Mouse (Mus musculus): ENCODE results near the gene Stx18. TPM values are rescaled to one million over a fixed set of nuclear protein-coding genes. Genes with fewer than 3 reads are reported as not detected.

Stx18 gene
- polyA plus RNA-seq (2011; ENCODE audit: insufficient read depth, insufficient read length, low read depth, missing spikeins), result 15.3 and 17.6 TPM in 2 replicates

DNA sequence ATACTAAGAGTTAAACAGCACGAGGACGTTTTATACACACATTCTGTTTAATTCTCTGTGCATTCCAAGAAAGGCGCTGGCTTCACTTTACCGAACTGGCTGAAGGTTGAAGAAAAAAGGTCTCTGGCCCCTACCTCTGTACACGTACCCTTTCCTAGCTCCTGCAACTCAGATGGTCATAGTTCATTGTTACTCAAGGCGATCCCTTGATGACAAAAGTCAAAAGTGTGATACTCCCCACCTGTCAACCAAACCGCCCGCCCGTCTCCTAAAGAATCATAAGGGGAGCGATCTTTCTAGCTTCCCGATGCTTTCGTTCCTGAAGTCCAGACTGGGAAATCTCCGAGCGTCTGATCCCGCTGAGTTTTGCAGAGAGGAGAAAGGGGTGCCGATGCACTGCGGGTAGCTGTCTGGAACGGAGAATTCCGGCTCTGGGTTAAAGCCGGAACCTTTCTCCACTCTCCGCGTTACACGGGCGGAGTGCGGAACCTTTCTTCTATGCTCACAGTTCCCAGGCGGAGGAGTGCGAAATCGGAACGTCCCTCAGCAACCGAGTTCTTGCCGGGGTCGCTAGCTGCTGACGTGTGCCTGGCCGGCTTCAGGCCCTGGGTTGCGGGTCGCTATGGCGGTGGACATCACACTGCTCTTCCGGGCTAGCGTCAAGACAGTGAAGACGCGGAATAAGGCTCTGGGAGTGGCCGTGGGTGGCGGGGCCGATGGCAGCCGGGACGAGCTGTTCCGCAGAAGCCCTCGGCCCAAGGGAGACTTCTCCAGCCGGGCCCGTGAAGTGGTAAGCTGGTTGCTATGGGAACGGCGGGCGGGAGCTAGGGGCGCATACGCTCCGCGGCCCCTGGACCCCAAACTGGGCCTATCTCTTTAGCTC is at the start of gene Stx18:
TSS of gene Stx18 (plus strand) at position 33 of the 883 bp plus-strand sequence.
- TF ChIP-seq EP300 (IDR thresholded peaks at IDR 0.05; ENCODE audit: insufficient read depth, low read depth, low read length) (no peak), POLR2A (IDR thresholded peaks at IDR 0.05; ENCODE audit: insufficient read depth, low read length) (no peak), CTCF (IDR thresholded peaks at IDR 0.05; ENCODE audit: low read depth, low read length) (no peak)
- Histone ChIP-seq H3K4me1 (ENCODE audit: control insufficient read depth, insufficient read depth, low read length) (no peaks in the 10 kb centered on the region), H3K4me3 (ENCODE audit: low read depth, low read length) (peak within 1 kb of the TSS; percentile 91), H3K9ac (ENCODE audit: low read depth, poor library complexity, severe bottlenecking) (peak within 1 kb of the TSS; percentile 42), H3K27ac (ENCODE audit: insufficient read depth, low read length) (no peak within 1 kb of the TSS), H3K9me3 (replicated peaks; ENCODE audit: control insufficient read depth, insufficient read depth, low read length, poor library complexity, severe bottlenecking) (no peaks in the 10 kb centered on the region), H3K27me3 (ENCODE audit: control insufficient read depth, insufficient read depth, low read length, poor library complexity, severe bottlenecking) (no peaks in the 10 kb centered on the region), H3K36me3 (ENCODE audit: control insufficient read depth, insufficient read depth, low read length, poor library complexity, severe bottlenecking) (no peaks in the 10 kb centered on the region)

DNA sequence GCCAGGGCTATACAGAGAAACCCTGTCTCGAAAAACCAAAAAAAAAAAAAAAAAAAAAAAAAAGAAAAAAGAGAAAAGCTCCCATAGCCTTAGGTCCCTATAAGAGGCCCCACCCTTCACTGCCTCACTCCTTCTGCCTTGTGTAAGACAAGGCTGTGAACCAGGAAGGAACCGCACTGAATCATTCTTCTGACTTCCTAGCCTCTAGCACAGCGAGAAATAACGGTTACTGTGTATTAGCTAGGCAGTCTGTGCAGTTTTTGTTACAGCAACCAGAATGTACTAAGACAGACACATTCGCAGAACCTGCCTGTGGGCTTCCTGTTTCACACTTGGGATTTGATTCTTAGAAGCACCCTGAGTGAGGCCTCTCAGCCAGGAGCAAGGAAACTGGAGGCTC is 46.2 kb upstream of the Stx18 start:
- no peak overlapping the region for H3K27ac ChIP-seq (ENCODE audit: insufficient read depth, low read length)
- no peaks in the 10 kb centered on the region for H3K36me3 ChIP-seq (ENCODE audit: control insufficient read depth, insufficient read depth, low read length, poor library complexity, severe bottlenecking)
- no peaks in the 10 kb centered on the region for H3K27me3 ChIP-seq (ENCODE audit: control insufficient read depth, insufficient read depth, low read length, poor library complexity, severe bottlenecking)
- TF ChIP-seq POLR2A (IDR thresholded peaks at IDR 0.05; ENCODE audit: insufficient read depth, low read length) (no peak), EP300 (IDR thresholded peaks at IDR 0.05; ENCODE audit: insufficient read depth, low read depth, low read length) (no peak), CTCF (IDR thresholded peaks at IDR 0.05; ENCODE audit: low read depth, low read length) (no peak)
- H3K9ac ChIP-seq (ENCODE audit: low read depth, poor library complexity, severe bottlenecking), result no peak overlapping the region
- H3K4me3 ChIP-seq (ENCODE audit: low read depth, low read length), result no peak overlapping the region
- H3K9me3 ChIP-seq (replicated peaks; ENCODE audit: control insufficient read depth, insufficient read depth, low read length, poor library complexity, severe bottlenecking), result no peaks in the 10 kb centered on the region
- H3K4me1 ChIP-seq (ENCODE audit: control insufficient read depth, insufficient read depth, low read length), result no peaks in the 10 kb centered on the region

DNA sequence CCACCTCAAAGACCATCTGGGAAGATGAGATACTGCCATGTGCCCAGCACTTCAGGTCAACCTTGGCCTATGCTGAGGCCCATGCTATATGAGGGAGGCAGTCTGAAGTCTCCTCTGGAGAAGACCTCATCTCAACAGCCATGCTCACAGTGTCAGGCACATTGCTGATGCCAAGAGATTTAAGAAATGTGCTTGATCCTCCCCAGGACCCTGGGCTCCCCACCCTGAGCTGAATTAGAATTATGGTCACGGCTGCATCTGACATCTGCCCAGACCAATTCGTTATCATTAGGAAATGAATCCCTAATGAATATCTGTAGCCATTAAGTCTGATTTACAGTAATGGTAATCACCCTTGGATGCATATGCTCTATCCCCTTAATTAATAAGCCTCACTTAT is 39.7 kb upstream of the Stx18 start:
- TF ChIP-seq POLR2A (IDR thresholded peaks at IDR 0.05; ENCODE audit: insufficient read depth, low read length) (no peak), CTCF (IDR thresholded peaks at IDR 0.05; ENCODE audit: low read depth, low read length) (no peak), EP300 (IDR thresholded peaks at IDR 0.05; ENCODE audit: insufficient read depth, low read depth, low read length) (no peak)
- no peaks in the 10 kb centered on the region for H3K27me3 ChIP-seq (ENCODE audit: control insufficient read depth, insufficient read depth, low read length, poor library complexity, severe bottlenecking)
- no peaks in the 10 kb centered on the region for H3K4me1 ChIP-seq (ENCODE audit: control insufficient read depth, insufficient read depth, low read length)
- no peak overlapping the region for H3K27ac ChIP-seq (ENCODE audit: insufficient read depth, low read length)
- no peak overlapping the region for H3K4me3 ChIP-seq (ENCODE audit: low read depth, low read length)
- H3K36me3 ChIP-seq (ENCODE audit: control insufficient read depth, insufficient read depth, low read length, poor library complexity, severe bottlenecking), result no peaks in the 10 kb centered on the region
- no peak overlapping the region for H3K9ac ChIP-seq (ENCODE audit: low read depth, poor library complexity, severe bottlenecking)
- H3K9me3 ChIP-seq (replicated peaks; ENCODE audit: control insufficient read depth, insufficient read depth, low read length, poor library complexity, severe bottlenecking), result no peaks in the 10 kb centered on the region

DNA sequence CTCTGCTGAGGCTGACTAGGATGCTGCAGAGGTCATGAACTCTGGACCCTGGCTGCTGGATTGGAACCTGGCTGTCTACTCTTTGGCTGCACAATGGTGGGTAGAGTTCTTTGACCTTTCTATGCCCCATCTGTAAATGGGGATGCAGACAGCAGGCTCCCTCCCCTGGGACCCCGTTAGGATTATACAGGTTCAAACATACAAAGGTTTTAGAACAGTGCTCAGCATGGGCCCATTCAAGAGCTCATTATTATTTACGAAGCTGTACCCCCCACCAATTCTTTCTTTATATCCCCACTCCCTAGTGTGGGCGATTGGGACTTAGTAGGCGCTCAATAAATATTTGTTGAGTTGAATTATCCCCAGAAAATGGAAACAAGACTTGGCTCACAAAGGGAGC is 36.0 kb upstream of the Stx18 start:
- TF ChIP-seq POLR2A (IDR thresholded peaks at IDR 0.05; ENCODE audit: insufficient read depth, low read length), result no peak
- no peak for TF ChIP-seq CTCF (IDR thresholded peaks at IDR 0.05; ENCODE audit: low read depth, low read length)
- TF ChIP-seq EP300 (IDR thresholded peaks at IDR 0.05; ENCODE audit: insufficient read depth, low read depth, low read length), result no peak
- Histone ChIP-seq H3K9me3 (replicated peaks; ENCODE audit: control insufficient read depth, insufficient read depth, low read length, poor library complexity, severe bottlenecking) (no peaks in the 10 kb centered on the region), H3K27me3 (ENCODE audit: control insufficient read depth, insufficient read depth, low read length, poor library complexity, severe bottlenecking) (no peaks in the 10 kb centered on the region), H3K4me3 (ENCODE audit: low read depth, low read length) (no peak overlapping the region), H3K36me3 (ENCODE audit: control insufficient read depth, insufficient read depth, low read length, poor library complexity, severe bottlenecking) (no peaks in the 10 kb centered on the region), H3K27ac (ENCODE audit: insufficient read depth, low read length) (no peak overlapping the region), H3K4me1 (ENCODE audit: control insufficient read depth, insufficient read depth, low read length) (no peaks in the 10 kb centered on the region), H3K9ac (ENCODE audit: low read depth, poor library complexity, severe bottlenecking) (no peak overlapping the region)

DNA sequence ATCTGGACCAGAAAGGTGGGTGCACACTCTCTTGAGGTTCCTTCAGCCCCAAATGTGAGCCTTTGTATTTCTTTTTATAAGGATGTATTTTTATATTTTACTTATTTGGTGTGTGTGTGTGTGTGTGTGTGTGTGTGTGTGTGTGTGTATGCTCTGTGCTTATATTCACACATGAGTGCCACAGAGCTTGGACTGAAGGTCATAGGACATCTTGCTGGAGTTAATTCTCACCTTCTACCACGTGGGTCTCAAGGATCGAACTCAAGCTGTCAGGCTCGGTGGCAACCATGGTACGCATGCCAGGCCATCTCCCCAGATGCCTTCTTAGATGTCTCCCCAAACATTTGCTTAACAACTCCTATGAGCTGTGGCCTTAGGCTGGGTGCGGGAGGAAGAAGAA is 33.8 kb upstream of the Stx18 start:
- no peak for TF ChIP-seq CTCF (IDR thresholded peaks at IDR 0.05; ENCODE audit: low read depth, low read length)
- no peak for TF ChIP-seq POLR2A (IDR thresholded peaks at IDR 0.05; ENCODE audit: insufficient read depth, low read length)
- TF ChIP-seq EP300 (IDR thresholded peaks at IDR 0.05; ENCODE audit: insufficient read depth, low read depth, low read length), result no peak
- Histone ChIP-seq H3K9ac (ENCODE audit: low read depth, poor library complexity, severe bottlenecking) (no peak overlapping the region), H3K27ac (ENCODE audit: insufficient read depth, low read length) (no peak overlapping the region), H3K4me3 (ENCODE audit: low read depth, low read length) (no peak overlapping the region), H3K36me3 (ENCODE audit: control insufficient read depth, insufficient read depth, low read length, poor library complexity, severe bottlenecking) (no peaks in the 10 kb centered on the region), H3K27me3 (ENCODE audit: control insufficient read depth, insufficient read depth, low read length, poor library complexity, severe bottlenecking) (no peaks in the 10 kb centered on the region), H3K9me3 (replicated peaks; ENCODE audit: control insufficient read depth, insufficient read depth, low read length, poor library complexity, severe bottlenecking) (no peaks in the 10 kb centered on the region), H3K4me1 (ENCODE audit: control insufficient read depth, insufficient read depth, low read length) (no peaks in the 10 kb centered on the region)

All from ES-Bruce4 (cell line).